Mouse (Mus musculus) megakaryocyte progenitor cell, adult 5-6 weeks (primary cell): Measurements from ENCODE around the gene Tm9sf3. TPM values are rescaled to one million over a fixed set of nuclear protein-coding genes. Genes with fewer than 3 reads are reported as not detected.

Experiments used
- ATAC-seq: replicated peaks from 2 replicates; pipeline ENCODE4 v1.8.0; 2016; ENCODE audit warnings: mild to moderate bottlenecking, moderate TSS enrichment, inconsistent platforms; ENCODE audit not compliant: poor library complexity
- total RNA-seq, 2 experiments: library from RNA; stranded (forward) in 1 of 2; stranded (reverse) in 1 of 2; fragments of 157-497, 149-512 nt in 1 of 2; fragments of 200-1000 nt in 1 of 2; gene quantifications; 2 replicates each; pipeline versions ENCODE4 v1.2.3 to v1.2.4; 2015 to 2017

Tm9sf3 gene
- total RNA-seq, 2 experiments from 2014 or later = 167 to 280 TPM

DNA sequence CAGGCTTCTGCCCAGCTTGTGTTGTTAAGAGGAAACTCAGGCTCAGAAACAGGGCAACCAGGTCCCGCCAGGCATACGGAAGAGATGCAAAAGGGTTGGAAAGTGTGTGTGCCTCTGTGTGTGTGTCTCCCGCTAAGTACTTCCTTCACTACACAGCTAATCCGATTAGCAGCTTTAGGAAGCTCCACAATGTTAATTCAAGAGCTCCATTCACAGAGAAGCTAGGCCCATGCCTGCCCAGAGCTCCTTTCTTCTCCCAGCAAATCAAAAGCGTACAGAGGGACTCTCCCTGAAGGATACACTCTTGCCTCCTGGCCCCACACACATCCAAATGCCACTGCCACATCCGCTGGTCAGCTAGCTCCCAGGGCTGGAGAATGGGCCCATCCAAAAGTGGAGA, 86.5 kb downstream of the Tm9sf3 start:
- ATAC-seq = no peak

DNA sequence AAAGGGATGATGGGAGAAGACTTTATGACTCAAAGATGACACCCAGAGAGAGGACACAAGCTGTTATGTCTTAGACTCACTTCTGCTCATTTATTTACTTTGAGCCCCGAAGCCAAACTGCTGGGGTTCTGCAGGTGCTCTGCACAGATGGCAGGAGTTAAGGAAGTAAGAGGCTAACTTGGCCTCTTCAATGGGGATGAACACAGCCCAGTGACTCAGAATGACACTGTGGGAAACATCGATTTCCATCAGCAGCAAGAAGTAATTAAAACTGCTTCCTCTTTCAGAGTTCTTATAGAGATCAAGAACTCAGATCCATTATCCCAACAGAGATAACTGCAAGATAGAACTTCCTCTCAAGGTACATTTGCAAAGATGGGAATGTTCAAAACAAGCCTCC, 86.9 kb downstream of the Tm9sf3 start:
- no peak for ATAC-seq

DNA sequence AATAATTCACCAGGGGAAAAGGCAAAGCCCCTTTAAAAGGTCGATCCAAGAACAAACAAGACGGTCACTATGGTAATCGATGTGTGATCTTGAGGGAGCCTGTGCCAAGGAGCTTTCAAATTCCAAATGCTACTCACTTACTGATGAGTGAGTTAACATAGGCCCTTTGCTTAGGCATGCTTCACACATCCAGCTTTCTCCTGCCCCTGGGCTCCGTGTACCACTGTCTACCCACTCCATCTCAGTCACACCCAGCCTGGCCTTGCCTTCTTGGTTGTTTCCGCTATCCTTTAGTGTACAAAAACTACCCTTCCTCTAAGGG, 97.9 kb downstream of the Tm9sf3 start:
- ATAC-seq = no peak

DNA sequence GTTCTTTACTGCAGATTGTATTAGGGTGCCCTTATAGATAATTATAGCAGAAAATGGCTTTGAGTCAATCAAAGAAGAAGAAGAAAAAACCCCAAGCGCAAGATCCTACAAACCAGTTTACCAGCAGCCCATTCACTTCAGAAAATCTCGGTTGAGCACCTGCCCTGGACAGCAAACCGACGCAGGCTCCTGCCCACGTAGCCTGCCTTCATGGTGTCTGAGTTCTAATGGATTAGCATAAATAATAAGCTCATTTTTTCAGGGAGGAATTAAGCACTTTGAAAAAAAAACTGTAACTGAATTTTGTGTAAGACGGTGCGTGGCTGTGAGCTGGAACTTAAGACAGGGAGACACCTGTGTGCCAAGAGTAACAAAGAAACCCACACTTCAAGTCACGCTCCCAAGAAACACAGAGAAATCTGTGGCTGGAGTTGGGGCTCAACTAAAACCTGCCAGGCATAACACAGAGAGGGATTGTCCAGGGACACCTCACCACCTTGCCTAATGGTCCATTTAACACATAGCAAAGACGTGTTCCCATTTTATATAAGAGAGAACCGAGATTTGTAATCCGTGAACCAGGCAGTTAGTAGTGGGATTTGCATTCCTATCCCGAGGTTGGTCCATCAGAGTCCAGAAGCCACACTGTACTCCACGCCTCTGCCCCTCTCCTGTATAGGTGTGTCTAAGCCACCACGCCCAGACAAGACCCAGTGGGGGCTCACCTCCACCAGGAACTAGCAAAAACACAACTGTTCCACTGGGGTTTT, 98.5 kb downstream of the Tm9sf3 start:
- no peak for ATAC-seq

DNA sequence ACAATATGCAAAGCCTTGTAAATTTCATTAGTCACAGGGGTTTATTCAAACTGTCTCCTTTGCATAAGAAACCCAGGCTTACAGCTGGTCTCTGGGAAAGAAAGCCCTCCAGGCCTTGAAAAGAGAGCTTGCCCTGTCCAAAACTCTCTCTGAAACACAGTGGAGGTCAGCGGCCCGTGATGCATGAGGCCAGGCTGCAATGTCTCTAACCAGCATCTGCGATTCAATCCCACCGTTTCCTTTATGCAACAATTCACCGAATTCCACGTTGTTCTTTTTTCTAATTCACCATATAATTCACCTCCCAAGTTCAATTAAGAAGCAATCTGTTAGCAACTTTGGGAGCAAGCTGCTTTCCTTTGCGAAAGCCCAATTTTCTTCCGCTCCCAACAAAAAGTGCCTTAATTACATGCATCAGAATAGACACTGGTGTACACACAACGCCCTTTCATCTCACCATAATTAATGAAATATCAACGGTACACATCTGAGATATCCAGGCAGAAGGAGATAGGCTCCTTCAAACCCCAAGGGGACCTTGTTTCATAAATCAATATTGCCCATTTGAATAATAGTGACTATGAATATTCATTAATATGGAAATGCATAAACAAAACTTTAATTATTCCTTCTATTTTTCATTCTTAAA, 99.2 kb downstream of the Tm9sf3 start:
- no peak for ATAC-seq

Other genes starting within 250 kb of the Tm9sf3 start
- 5.7 and 18.3 TPM in 2 replicates for gene Dntt, start 234.7 kb downstream of the Tm9sf3 start, total RNA-seq (2015)
- 10.0 and 29.0 TPM in 2 replicates for gene Dntt, start 234.7 kb downstream of the Tm9sf3 start, total RNA-seq (2017)
- gene Opalin, start 186.9 kb downstream of the Tm9sf3 start, total RNA-seq (2015) = not detected in 2 replicates
- gene Opalin, start 186.9 kb downstream of the Tm9sf3 start, total RNA-seq (2017) = not detected in 2 replicates
- gene Tll2, start 57.2 kb downstream of the Tm9sf3 start, total RNA-seq (2015) = 0.05 TPM in 1 of 2 replicates, not detected in the other
- gene Tll2, start 57.2 kb downstream of the Tm9sf3 start, total RNA-seq (2017) = not detected in 2 replicates
- 26.5 and 30.5 TPM in 2 replicates for gene Pik3ap1, start 121.1 kb upstream of the Tm9sf3 start, total RNA-seq (2015)
- gene Pik3ap1, start 121.1 kb upstream of the Tm9sf3 start, total RNA-seq (2017) = 23.5 and 24.4 TPM in 2 replicates
- gene Lcor, start 218.6 kb upstream of the Tm9sf3 start, total RNA-seq (2015) = 9.7 and 11.7 TPM in 2 replicates
- 11.6 and 17.4 TPM in 2 replicates for gene Lcor, start 218.6 kb upstream of the Tm9sf3 start, total RNA-seq (2017)